Mouse (Mus musculus): ENCODE measurements around the gene Ice2.

The Ice2 gene

GRCm38 (mm10) chr9:69397760-69398452 lies at the start of gene Ice2:
Gene Ice2, plus strand, starts transcription at chr9:69397906.
- DNase-seq (ENCODE audit: inconsistent ontology term), result peak; percentile 88

GRCm38 (mm10) chr9:69349537-69349936 lies 48.2 kb upstream of the Ice2 start:
- DNase-seq (ENCODE audit: inconsistent ontology term), result no peak

GRCm38 (mm10) chr9:69354228-69354627 lies 43.5 kb upstream of the Ice2 start:
- no peak for DNase-seq (ENCODE audit: inconsistent ontology term)

GRCm38 (mm10) chr9:69357834-69358233 lies 39.9 kb upstream of the Ice2 start:
- DNase-seq (ENCODE audit: inconsistent ontology term), result peak; percentile 25

- DNase-seq (ENCODE audit: inconsistent ontology term), result no peak
Measured at GRCm38 (mm10) chr9:69358797-69359196, 38.9 kb upstream of the Ice2 start.

GRCm38 (mm10) chr9:69361951-69362445 lies 35.7 kb upstream of the Ice2 start:
- DNase-seq (ENCODE audit: inconsistent ontology term), result no peak

- DNase-seq (ENCODE audit: inconsistent ontology term), result no peak
Measured at GRCm38 (mm10) chr9:69362766-69363165, 34.9 kb upstream of the Ice2 start.

- DNase-seq (ENCODE audit: inconsistent ontology term), result no peak
Measured at GRCm38 (mm10) chr9:69364117-69364516, 33.6 kb upstream of the Ice2 start.

- no peak for DNase-seq (ENCODE audit: inconsistent ontology term)
Measured at GRCm38 (mm10) chr9:69367055-69367454, 30.7 kb upstream of the Ice2 start.

- peak; percentile 25 for DNase-seq (ENCODE audit: inconsistent ontology term)
Measured at GRCm38 (mm10) chr9:69368071-69368470, 29.6 kb upstream of the Ice2 start.

- DNase-seq (ENCODE audit: inconsistent ontology term), result no peak
Measured at GRCm38 (mm10) chr9:69371046-69371724, 26.5 kb upstream of the Ice2 start.

- no peak for DNase-seq (ENCODE audit: inconsistent ontology term)
Measured at GRCm38 (mm10) chr9:69372871-69373270, 24.8 kb upstream of the Ice2 start.

- no peak for DNase-seq (ENCODE audit: inconsistent ontology term)
Measured at GRCm38 (mm10) chr9:69376982-69377653, 20.6 kb upstream of the Ice2 start.

- no peak for DNase-seq (ENCODE audit: inconsistent ontology term)
Measured at GRCm38 (mm10) chr9:69377654-69378045, 20.1 kb upstream of the Ice2 start.

GRCm38 (mm10) chr9:69380546-69380945 lies 17.2 kb upstream of the Ice2 start:
- DNase-seq (ENCODE audit: inconsistent ontology term), result no peak

GRCm38 (mm10) chr9:69381741-69382140 lies 16.0 kb upstream of the Ice2 start:
- DNase-seq (ENCODE audit: inconsistent ontology term), result no peak

- DNase-seq (ENCODE audit: inconsistent ontology term), result no peak
Measured at GRCm38 (mm10) chr9:69384475-69384874, 13.2 kb upstream of the Ice2 start.

- DNase-seq (ENCODE audit: inconsistent ontology term), result no peak
Measured at GRCm38 (mm10) chr9:69384905-69385304, 12.8 kb upstream of the Ice2 start.

- DNase-seq (ENCODE audit: inconsistent ontology term), result no peak
Measured at GRCm38 (mm10) chr9:69387296-69387695, 10.4 kb upstream of the Ice2 start.

GRCm38 (mm10) chr9:69390631-69391030 lies 7.1 kb upstream of the Ice2 start:
- DNase-seq (ENCODE audit: inconsistent ontology term), result no peak

- DNase-seq (ENCODE audit: inconsistent ontology term), result no peak
Measured at GRCm38 (mm10) chr9:69394234-69394633, 3.5 kb upstream of the Ice2 start.

GRCm38 (mm10) chr9:69397432-69397759 lies 310 bp upstream of the Ice2 start:
- no peak for DNase-seq (ENCODE audit: inconsistent ontology term)

- no peak for DNase-seq (ENCODE audit: inconsistent ontology term)
Measured at GRCm38 (mm10) chr9:69398453-69398850, 746 bp downstream of the Ice2 start.
